Mouse (Mus musculus) stomach, postnatal 0 days (tissue): ENCODE measurements around the gene Net1.

Experiments
- CTCF ChIP-seq: IDR thresholded peaks from 2 replicates; pipeline ENCODE4 v1.5.1; 2016; ENCODE audit warnings: antibody characterized with exemption, low read depth, mild to moderate bottlenecking, moderate library complexity
- EP300 ChIP-seq: optimal IDR thresholded peaks from 2 replicates; pipeline ENCODE3; 2016; ENCODE audit warnings: antibody characterized with exemption

- TF ChIP-seq CTCF = no peak
- TF ChIP-seq EP300 = no peak
Observed at GRCm38 (mm10) chr13:3908262-3908661, 9.8 kb downstream of the Net1 start.
